In the genomic region with DNA sequence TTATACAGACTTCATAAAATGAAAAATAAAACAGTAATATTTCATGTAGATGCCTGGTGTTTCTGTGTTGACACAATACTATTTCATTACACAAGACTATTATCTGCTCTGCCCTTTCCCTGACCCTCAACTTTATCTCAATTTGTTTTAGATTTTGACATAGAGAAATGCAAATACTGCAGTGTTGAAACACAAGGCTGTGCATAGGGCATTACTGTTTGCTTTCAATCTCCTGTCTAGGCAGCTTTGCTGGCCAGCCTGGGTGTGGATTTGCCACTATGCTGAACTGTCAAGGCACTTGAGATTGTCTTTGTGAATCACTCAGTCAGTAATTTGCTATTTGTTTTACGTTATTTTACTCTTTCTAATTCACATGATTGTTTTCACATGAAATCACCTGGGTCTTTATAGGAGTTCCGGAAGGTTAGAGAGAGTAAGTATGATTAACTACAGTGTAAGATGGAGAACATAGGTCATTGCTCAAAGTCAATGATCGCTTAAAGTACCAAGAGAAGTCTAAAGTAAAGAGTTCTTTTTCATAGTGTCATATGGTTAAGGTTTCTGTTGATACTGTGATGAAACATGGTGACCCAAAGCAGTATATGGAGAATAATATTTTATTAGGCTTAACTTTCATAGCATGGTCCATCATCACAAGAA, we compare ENCODE assay signal across 19 mouse cellular contexts.
A peak's percentile ranks its signal among the peaks of the same experiment; 100 is the strongest.
DNase-seq lines count a peak whose midpoint lies in the region; ATAC-seq and TF ChIP-seq lines count a peak whose summit lies in the region.
"Had no signal": no experiment of that assay in that cellular context is flagged by ENCODE, and none has a peak within 500 bp of the region (broad histone marks: within the 10 kb centered on the region; RNA-seq: fewer than 3 reads in every experiment).

No protein-coding gene starts in this region.

- no peak overlapping the region for H3K4me2 ChIP-seq in lung, postnatal 0 days (replicated peaks; ENCODE audit: low read depth, low read length)
- H3K4me2 ChIP-seq in liver, embryonic 15.5 days: no peak overlapping the region
- no peak overlapping the region for H3K4me2 ChIP-seq in stomach, embryonic 16.5 days (ENCODE audit: low read depth, low read length)
- H3K4me2 ChIP-seq: forebrain, embryonic 12.5 days; hindbrain, embryonic 14.5 days; midbrain, embryonic 12.5 days; neural tube, embryonic 12.5 days had no signal

- TF ChIP-seq CTCF in lung, postnatal 0 days (IDR thresholded peaks at IDR 0.05): no peak
- TF ChIP-seq CTCF in lung, adult 2 months (IDR thresholded peaks at IDR 0.05; ENCODE audit: insufficient read depth, low read length): no peak

- no peak overlapping the region for H3K4me3 ChIP-seq in lung, postnatal 0 days (ENCODE audit: low read depth, low read length)
- H3K4me3 ChIP-seq in lung, adult 2 months (replicated peaks; ENCODE audit: extremely low read depth, low read depth, low read length): no peak overlapping the region
- no peak overlapping the region for H3K4me3 ChIP-seq in liver, embryonic 15.5 days (replicated peaks)
- no peak overlapping the region for H3K4me3 ChIP-seq in stomach, embryonic 16.5 days (replicated peaks; ENCODE audit: low read length)
- H3K4me3 ChIP-seq: forebrain, embryonic 12.5 days; heart, adult 2 months; midbrain, embryonic 12.5 days; neural tube, embryonic 12.5 days had no signal

- no peak for TF ChIP-seq EP300 in lung, postnatal 0 days (IDR thresholded peaks at IDR 0.05)

- DNase-seq in lung, postnatal 0 days (ENCODE audit: low spot score): peak; percentile 33
- DNase-seq in lung, adult 2 months: no peak
- DNase-seq in liver: peak; percentile 6
- DNase-seq in right cerebral cortex, postnatal 10 days (ENCODE audit: low spot score in 2 of 2): no peak
- DNase-seq in left cerebral cortex, postnatal 4 days: no peak
- DNase-seq: cerebellum, adult 2 months; gastrocnemius, postnatal 25 days; heart, adult 2 months; heart, postnatal 36 days; kidney, adult 11 months; kidney, postnatal 25 days; right cerebral cortex, adult 18-20 months; thymus, adult 2 months had no signal

- H3K36me3 ChIP-seq in lung, postnatal 0 days (ENCODE audit: insufficient read depth, low read length): no peaks in the 10 kb centered on the region
- no peaks in the 10 kb centered on the region for H3K36me3 ChIP-seq in liver, embryonic 15.5 days (replicated peaks)
- no peaks in the 10 kb centered on the region for H3K36me3 ChIP-seq in stomach, embryonic 16.5 days (ENCODE audit: control insufficient read depth, insufficient read depth, low read length)
- H3K36me3 ChIP-seq: forebrain, embryonic 12.5 days; midbrain, embryonic 12.5 days; neural tube, embryonic 12.5 days had no signal

- no peak overlapping the region for H3K27ac ChIP-seq in lung, postnatal 0 days (ENCODE audit: low read length)
- no peak overlapping the region for H3K27ac ChIP-seq in liver, embryonic 15.5 days (replicated peaks)
- H3K27ac ChIP-seq in stomach, embryonic 16.5 days (ENCODE audit: low read length): no peak overlapping the region
- H3K27ac ChIP-seq: forebrain, embryonic 12.5 days; heart, adult 2 months; hindbrain, embryonic 14.5 days; midbrain, embryonic 12.5 days; neural tube, embryonic 12.5 days had no signal

- H3K9ac ChIP-seq in lung, postnatal 0 days (replicated peaks; ENCODE audit: low read depth): no peak overlapping the region
- H3K9ac ChIP-seq in liver, embryonic 15.5 days: no peak overlapping the region
- H3K9ac ChIP-seq in stomach, embryonic 16.5 days (ENCODE audit: low read length): no peak overlapping the region
- H3K9ac ChIP-seq: forebrain, embryonic 12.5 days; hindbrain, embryonic 14.5 days; midbrain, embryonic 12.5 days; neural tube, embryonic 12.5 days had no signal

- H3K9me3 ChIP-seq in lung, postnatal 0 days (ENCODE audit: low read length): no peaks in the 10 kb centered on the region
- no peaks in the 10 kb centered on the region for H3K9me3 ChIP-seq in liver, embryonic 15.5 days (replicated peaks)
- H3K9me3 ChIP-seq in stomach, embryonic 16.5 days (replicated peaks; ENCODE audit: control insufficient read depth, low read length): no peaks in the 10 kb centered on the region
- H3K9me3 ChIP-seq: forebrain, embryonic 12.5 days; midbrain, embryonic 12.5 days; neural tube, embryonic 12.5 days had no signal

- H3K27me3 ChIP-seq in lung, postnatal 0 days (replicated peaks; ENCODE audit: insufficient read depth, low read length): no peaks in the 10 kb centered on the region
- H3K27me3 ChIP-seq in liver, embryonic 15.5 days: no peaks in the 10 kb centered on the region
- no peaks in the 10 kb centered on the region for H3K27me3 ChIP-seq in stomach, embryonic 16.5 days (ENCODE audit: control insufficient read depth, insufficient read depth, low read length)
- H3K27me3 ChIP-seq: forebrain, embryonic 12.5 days; midbrain, embryonic 12.5 days; neural tube, embryonic 12.5 days had no signal

- intact Hi-C loops in left cerebral cortex, postnatal 4 days (cut with DNase I): no loop called here

- H3K4me1 ChIP-seq in lung, postnatal 0 days (ENCODE audit: insufficient read depth, low read depth, low read length): no peaks in the 10 kb centered on the region
- H3K4me1 ChIP-seq in lung, adult 2 months (ENCODE audit: control insufficient read depth, insufficient read depth, low read length): no peaks in the 10 kb centered on the region
- no peaks in the 10 kb centered on the region for H3K4me1 ChIP-seq in liver, embryonic 15.5 days (replicated peaks)
- H3K4me1 ChIP-seq in stomach, embryonic 16.5 days (ENCODE audit: control insufficient read depth, insufficient read depth, low read length): no peaks in the 10 kb centered on the region
- H3K4me1 ChIP-seq: forebrain, embryonic 12.5 days; midbrain, embryonic 12.5 days; neural tube, embryonic 12.5 days had no signal

- peak; percentile 83 for ATAC-seq in lung, postnatal 0 days
- ATAC-seq in liver, embryonic 15.5 days (ENCODE audit: insufficient read depth): peak; percentile 73
- ATAC-seq in stomach, embryonic 16.5 days (ENCODE audit: insufficient read depth, low FRiP score): peak; percentile 97

- 38% methylated on average over 3 of the region's 3 CpGs for WGBS in lung, postnatal 0 days
- WGBS in lung, adult 2 months: 46% methylated on average over 3 of the region's 3 CpGs
- 43% methylated on average over 3 of the region's 3 CpGs for WGBS in liver, embryonic 15.5 days (ENCODE audit: insufficient replicate concordance)
- WGBS in stomach, embryonic 16.5 days: 52% methylated on average over 3 of the region's 3 CpGs

- no peak for TF ChIP-seq POLR2A in lung, adult 2 months (IDR thresholded peaks at IDR 0.05; ENCODE audit: borderline replicate concordance, extremely low read depth, low read depth, low read length)

Comparison
In these comparisons a context has a peak if more than half of its experiments do, and no peak if none do; other contexts are left out.
1. DNase-seq: peak in lung, postnatal 0 days (single experiment) and liver (single experiment); none in lung, adult 2 months (single experiment), right cerebral cortex, postnatal 10 days (0 of 2) and left cerebral cortex, postnatal 4 days (single experiment).
2. Peak in every context shown above with its lines, with median percentiles within 50 percentile points of each other: ATAC-seq.